Mouse (Mus musculus): ENCODE data around the gene Olfr705.
"Not testable (repeated sequence)": the region's sequence is repeated elsewhere in the genome, so short reads cannot be mapped to it uniquely, and the experiment has no call there.

Gene Olfr705

DNA sequence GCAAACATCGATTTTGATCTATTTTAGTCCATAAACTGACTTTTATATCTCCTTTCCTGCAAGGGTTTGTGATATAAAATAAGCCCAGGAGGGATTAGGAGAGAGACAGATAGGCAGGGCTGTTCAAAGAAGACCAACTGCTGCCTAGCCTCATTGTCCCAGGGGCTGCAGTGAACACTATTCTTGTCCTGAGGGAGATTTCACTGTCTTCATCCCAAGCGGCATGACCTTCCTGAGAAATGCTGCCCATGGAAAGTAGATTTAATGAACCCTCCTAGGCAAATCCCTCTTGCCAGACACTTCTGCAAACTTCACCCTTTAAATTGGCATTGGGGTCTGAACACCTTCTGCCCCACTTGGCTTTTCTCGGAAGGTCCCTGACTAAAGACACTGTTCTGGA is at the start of gene Olfr705:
TSS of gene Olfr705 (minus strand) at position 101 of the 400 bp plus-strand sequence.
- DNase-seq (ENCODE audit: low read depth in 1 of 2, low spot score in 2 of 2), result no peak

DNA sequence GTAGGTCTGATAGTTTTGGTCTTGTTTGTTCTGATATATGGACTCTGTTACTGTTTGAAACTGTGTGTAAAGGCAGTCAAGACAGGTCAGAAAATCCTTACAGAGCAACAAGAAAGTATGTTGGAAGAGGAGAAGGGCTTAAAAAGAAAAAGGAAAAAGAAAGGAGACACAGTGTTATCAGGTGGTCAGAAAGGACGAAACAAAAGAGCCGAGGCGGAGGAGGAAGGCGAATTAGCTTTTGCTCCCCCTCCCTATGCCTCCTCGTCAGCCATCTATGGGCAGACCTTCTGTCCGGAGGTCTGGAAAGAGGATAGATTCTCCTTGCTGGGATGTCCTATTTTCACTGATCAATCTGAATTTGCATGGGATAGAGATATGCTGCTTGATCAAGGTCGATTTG is 44.3 kb upstream of the Olfr705 start:
- DNase-seq (ENCODE audit: low read depth in 1 of 2, low spot score in 2 of 2), result not testable (repeated sequence)

DNA sequence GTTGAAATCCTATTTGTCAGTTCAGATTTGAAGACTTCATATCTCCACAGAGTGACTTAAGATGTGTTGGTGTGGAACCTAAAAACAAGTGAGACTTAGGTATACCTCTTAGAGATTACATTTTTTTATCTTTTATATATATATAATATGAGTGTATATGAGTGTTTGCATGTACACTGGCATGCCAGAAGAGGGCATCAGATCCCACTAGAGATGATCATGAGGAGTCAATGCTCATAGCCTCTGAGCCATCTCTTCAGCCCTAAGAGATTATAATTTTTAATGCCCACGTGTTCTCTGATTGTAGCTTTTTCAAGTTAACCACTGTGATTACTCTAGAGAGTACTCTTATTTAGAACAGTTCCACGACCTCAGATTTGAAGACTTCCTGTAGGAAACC is 31.0 kb upstream of the Olfr705 start, which contains the start of gene Olfr1532-ps1:
TSS of gene Olfr1532-ps1 (plus strand) at position 326 of the 400 bp plus-strand sequence.
- DNase-seq (ENCODE audit: low read depth in 1 of 2, low spot score in 2 of 2), result no peak

DNA sequence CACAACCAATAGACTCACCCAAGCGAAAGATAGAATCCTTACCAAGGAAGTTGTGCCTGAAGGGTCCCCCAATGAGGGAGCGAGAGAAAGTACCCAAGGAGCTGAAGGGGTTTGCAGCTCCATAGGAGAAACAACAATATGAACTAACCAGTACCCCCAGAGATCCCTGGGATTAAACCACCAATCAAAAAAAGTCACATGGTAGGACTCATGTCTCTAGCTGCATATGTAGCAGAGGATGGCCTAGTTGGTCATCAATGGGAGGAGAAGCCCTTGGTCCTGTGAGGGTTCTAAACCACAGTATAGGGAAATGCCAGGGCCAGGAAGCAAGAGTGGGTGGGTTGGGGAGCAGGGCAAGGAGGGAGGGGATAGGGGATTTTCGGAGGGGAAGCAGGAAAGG is 24.4 kb upstream of the Olfr705 start, which contains the start of gene Olfr707:
TSS of gene Olfr707 (minus strand) at position 101 of the 400 bp plus-strand sequence.
- not testable (repeated sequence) for DNase-seq (ENCODE audit: low read depth in 1 of 2, low spot score in 2 of 2)

DNA sequence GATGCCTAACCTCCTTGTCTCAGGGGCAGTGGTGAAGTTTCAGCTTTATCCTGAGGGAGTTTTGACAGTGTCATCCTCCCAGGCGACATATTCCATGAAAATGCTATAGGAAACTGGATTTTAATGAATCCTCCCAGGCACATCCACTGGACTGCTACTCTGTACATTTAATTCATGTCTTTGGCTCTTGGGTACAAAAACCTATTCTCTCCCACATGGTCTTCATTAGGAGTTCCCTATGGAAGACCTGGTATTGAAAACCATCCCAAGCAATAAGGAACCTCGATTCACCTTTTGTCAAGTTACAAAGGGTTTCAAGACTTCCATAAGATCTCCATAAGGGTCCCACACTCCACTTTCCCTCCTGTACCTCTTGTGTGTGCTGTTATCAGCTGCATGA is 11.4 kb upstream of the Olfr705 start, which contains the start of gene Olfr706:
TSS of gene Olfr706 (minus strand) at position 101 of the 400 bp plus-strand sequence.
- no peak for DNase-seq (ENCODE audit: low read depth in 1 of 2, low spot score in 2 of 2)

DNA sequence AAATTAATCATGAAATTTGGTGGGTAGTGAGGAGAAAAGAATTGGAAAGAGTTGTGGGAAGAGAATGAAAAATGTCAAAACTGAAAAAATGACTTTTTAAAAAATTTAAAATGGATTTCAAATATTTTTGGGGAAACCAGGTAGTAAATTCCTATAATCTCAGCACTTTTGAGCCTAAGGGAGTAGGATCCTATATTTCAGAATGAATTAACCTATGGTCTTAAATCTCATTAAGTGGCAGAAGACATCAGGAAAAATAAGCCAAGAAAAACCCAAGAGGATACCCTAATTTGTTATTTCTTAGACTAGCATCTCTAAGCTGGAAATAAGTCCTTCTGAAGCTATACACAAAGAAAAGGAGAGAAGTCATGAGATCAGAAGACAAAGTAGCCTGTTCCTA is 13.8 kb downstream of the Olfr705 start, which contains the start of gene Olfr704:
TSS of gene Olfr704 (plus strand) at position 301 of the 400 bp plus-strand sequence.
- no peak for DNase-seq (ENCODE audit: low read depth in 1 of 2, low spot score in 2 of 2)

DNA sequence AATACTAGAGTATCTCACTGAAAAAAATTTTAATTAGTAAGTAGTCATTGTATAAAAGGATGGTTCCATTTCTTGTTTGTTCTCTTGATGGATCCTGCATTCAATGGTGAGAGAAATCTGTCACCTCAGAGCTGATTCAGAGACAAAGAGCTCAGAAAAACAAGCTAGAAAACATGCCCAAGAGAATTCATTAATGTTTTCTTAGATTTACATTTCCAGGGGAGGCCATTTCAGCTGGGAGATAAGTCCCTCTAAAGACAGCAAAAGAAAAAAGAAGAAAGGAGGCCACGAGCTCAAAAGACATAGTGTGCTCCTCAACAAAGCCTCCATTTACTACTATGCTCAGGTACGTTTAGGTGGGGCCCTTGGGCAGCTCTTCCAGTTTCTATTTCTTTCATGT is 33.6 kb downstream of the Olfr705 start, which contains the start of gene Olfr703:
TSS of gene Olfr703 (plus strand) at position 301 of the 400 bp plus-strand sequence.
- no peak for DNase-seq (ENCODE audit: low read depth in 1 of 2, low spot score in 2 of 2)

DNA sequence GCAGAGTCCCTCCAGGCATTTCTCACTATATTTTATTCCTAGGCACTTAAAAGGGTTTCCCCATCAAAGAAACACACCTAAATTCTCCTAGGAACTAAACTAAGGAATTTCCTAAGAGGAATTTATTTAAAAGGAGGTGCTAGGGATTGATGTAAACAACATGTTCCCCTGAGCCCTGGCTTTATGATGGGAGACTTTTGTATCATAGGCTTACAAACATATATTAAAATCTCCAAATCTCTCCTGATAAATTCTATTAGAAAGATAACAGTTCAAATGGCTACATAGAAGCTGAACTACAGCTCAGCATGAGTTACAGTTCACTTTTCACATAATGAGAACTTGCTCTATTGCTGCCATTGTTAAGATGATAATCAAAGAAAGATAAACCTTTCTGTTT is 42.9 kb downstream of the Olfr705 start, which contains the start of gene Olfr702:
TSS of gene Olfr702 (minus strand) at position 101 of the 400 bp plus-strand sequence.
- no peak for DNase-seq (ENCODE audit: low read depth in 1 of 2, low spot score in 2 of 2)

Measured in monocyte, adult 2 months (primary cell).